ENCODE assay signal across 8 mouse cellular contexts in the genomic region with DNA sequence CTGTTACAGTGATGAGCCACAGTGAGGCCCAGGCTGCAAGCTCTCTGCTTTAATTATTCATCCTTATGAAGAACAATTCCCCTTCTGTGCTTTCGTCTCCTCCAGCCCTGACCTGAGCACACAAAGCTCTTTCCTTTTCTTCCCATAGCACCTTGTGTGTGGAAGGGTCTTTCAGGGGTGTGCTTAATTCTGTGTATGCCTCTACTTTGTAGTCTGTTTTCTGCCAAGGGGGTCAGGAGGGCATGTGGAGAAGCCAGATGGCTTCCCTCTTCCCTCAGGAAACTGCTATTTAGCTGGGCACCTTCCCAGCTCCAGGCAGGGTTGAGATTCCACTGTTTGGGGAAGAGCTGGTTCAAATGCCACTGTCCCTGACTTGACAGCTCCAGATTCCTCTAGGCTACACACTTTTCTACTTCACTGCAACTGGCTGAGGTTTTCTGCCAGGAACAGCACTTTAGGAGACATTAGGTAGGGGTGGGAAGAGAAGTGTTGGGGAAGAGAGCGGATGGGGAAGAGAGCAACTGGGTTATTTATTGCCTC.
A peak's percentile ranks its signal among the peaks of the same experiment; 100 is the strongest.
DNase-seq lines count a peak whose midpoint lies in the region; ATAC-seq lines count a peak whose summit lies in the region.

No protein-coding gene starts in this region.

- H3K9me3 ChIP-seq in forebrain, embryonic 10.5 days, result no peaks in the 10 kb centered on the region
- no peaks in the 10 kb centered on the region for H3K9me3 ChIP-seq in forebrain, embryonic 15.5 days
- H3K9me3 ChIP-seq in heart, embryonic 15.5 days (replicated peaks), result no peaks in the 10 kb centered on the region

- no peak for DNase-seq in forebrain, embryonic 10.5 days (ENCODE audit: extremely low spot score, low spot score)
- peak; percentile 55 to 63 for DNase-seq in cerebellum, adult 18-20 months
- DNase-seq in kidney, postnatal 14 days, result peak; percentile 64
- peak; percentile 52 for DNase-seq in neural tube, embryonic 10.5 days (ENCODE audit: extremely low spot score, low spot score)
- DNase-seq in left cerebral cortex, adult 9 months (ENCODE audit: low spot score in 2 of 2), result no peak

- H3K9ac ChIP-seq in forebrain, embryonic 15.5 days (replicated peaks), result no peak overlapping the region
- H3K9ac ChIP-seq in heart, embryonic 15.5 days, result no peak overlapping the region

- H3K4me1 ChIP-seq in forebrain, embryonic 10.5 days, result peaks cover 19% of the 10 kb centered on the region
- peaks cover 20% of the 10 kb centered on the region for H3K4me1 ChIP-seq in forebrain, embryonic 15.5 days
- H3K4me1 ChIP-seq in heart, embryonic 15.5 days (replicated peaks), result no peaks in the 10 kb centered on the region

- H3K4me3 ChIP-seq in forebrain, embryonic 10.5 days, result no peak overlapping the region
- H3K4me3 ChIP-seq in forebrain, embryonic 15.5 days, result no peak overlapping the region
- H3K4me3 ChIP-seq in heart, embryonic 15.5 days, result no peak overlapping the region

- no peak; the same call in 1 of the 2 replicates for ATAC-seq in forebrain, embryonic 15.5 days (replicated peaks)
- no peak for ATAC-seq in heart, embryonic 15.5 days (replicated peaks; ENCODE audit: insufficient number of reproducible peaks, insufficient read depth, low FRiP score, low read depth)
- no peak for ATAC-seq in megakaryocyte progenitor cell, adult 5-6 weeks (replicated peaks; ENCODE audit: poor library complexity)

- 59% methylated on average over 2 of the region's 2 CpGs for WGBS in forebrain, embryonic 10.5 days
- 37% methylated on average over 2 of the region's 2 CpGs for WGBS in forebrain, embryonic 15.5 days
- 56% methylated on average over 2 of the region's 2 CpGs for WGBS in heart, embryonic 15.5 days

- no peak overlapping the region for H3K4me2 ChIP-seq in forebrain, embryonic 15.5 days (replicated peaks)
- no peak overlapping the region for H3K4me2 ChIP-seq in heart, embryonic 15.5 days

- no peaks in the 10 kb centered on the region for H3K36me3 ChIP-seq in forebrain, embryonic 10.5 days (replicated peaks)
- no peaks in the 10 kb centered on the region for H3K36me3 ChIP-seq in forebrain, embryonic 15.5 days
- no peaks in the 10 kb centered on the region for H3K36me3 ChIP-seq in heart, embryonic 15.5 days

- H3K27me3 ChIP-seq in forebrain, embryonic 10.5 days (ENCODE audit: poor library complexity, severe bottlenecking), result no peaks in the 10 kb centered on the region
- H3K27me3 ChIP-seq in forebrain, embryonic 15.5 days, result no peaks in the 10 kb centered on the region
- no peaks in the 10 kb centered on the region for H3K27me3 ChIP-seq in heart, embryonic 15.5 days

- peak overlapping the region; percentile 48 for H3K27ac ChIP-seq in forebrain, embryonic 10.5 days
- no peak overlapping the region; the same call in 1 of the 2 replicates for H3K27ac ChIP-seq in forebrain, embryonic 15.5 days (replicated peaks)
- H3K27ac ChIP-seq in heart, embryonic 15.5 days, result peak overlapping the region; percentile 6; the same call in 1 of the 2 replicates

Comparison
In these comparisons a context has a peak if more than half of its experiments do, and no peak if none do; other contexts are left out.
1. DNase-seq: peak in cerebellum, adult 18-20 months (2 of 2), kidney, postnatal 14 days (single experiment) and neural tube, embryonic 10.5 days (single experiment); none in forebrain, embryonic 10.5 days (single experiment) and left cerebral cortex, adult 9 months (0 of 2).